Mouse (Mus musculus) hindbrain, embryonic 11.5 days (tissue): Measurements from ENCODE around the gene Gm10226. TPM values are rescaled to one million over a fixed set of nuclear protein-coding genes. Genes with fewer than 3 reads are reported as not detected.
"Not testable (repeated sequence)": the region's sequence is repeated elsewhere in the genome, so short reads cannot be mapped to it uniquely, and the experiment has no call there.

Experiments used
- ATAC-seq: fragments of 200-750 bp; cut with Nextera tagmentation; 2 replicates; pipeline ENCODE4 v1.8.0; 2017; ENCODE audit warnings: mild to moderate bottlenecking, moderate TSS enrichment, moderate library complexity; ENCODE audit not compliant: low FRiP score
- DNase-seq: peaks from one replicate; pipeline ENCODE4 v3.0.0-alpha.2; 2015; ENCODE audit warnings: low spot score
- H3K27ac ChIP-seq: fragments of 300-500 bp; sonication (generic); 2 replicates; pipeline ENCODE4 v1.5.1; 2014; ENCODE audit warnings: mild to moderate bottlenecking, low read depth, low read length
- H3K27me3 ChIP-seq: fragments of 300-500 bp; sonication (generic); 2 replicates; pipeline ENCODE4 v1.6.1; 2014; ENCODE audit warnings: mild to moderate bottlenecking, low read length, moderate library complexity, mixed read lengths; ENCODE audit not compliant: control insufficient read depth, insufficient read depth
- H3K36me3 ChIP-seq: fragments of 300-500 bp; sonication (generic); 2 replicates; pipeline ENCODE4 v1.6.1; 2014; ENCODE audit warnings: mild to moderate bottlenecking, low read length, moderate library complexity, mixed read lengths; ENCODE audit not compliant: control insufficient read depth, insufficient read depth
- H3K4me1 ChIP-seq: fragments of 300-500 bp; sonication (generic); replicated peaks from 2 replicates; pipeline ENCODE4 v1.6.1; 2014; ENCODE audit warnings: low read length, mixed read lengths; ENCODE audit not compliant: control insufficient read depth, insufficient read depth
- H3K4me2 ChIP-seq: fragments of 300-500 bp; sonication (generic); replicated peaks from 2 replicates; pipeline ENCODE4 v1.6.1; 2014; ENCODE audit warnings: mild to moderate bottlenecking, low read depth, low read length
- H3K4me3 ChIP-seq: fragments of 300-500 bp; sonication (generic); 2 replicates; pipeline ENCODE4 v1.5.1; 2014; ENCODE audit warnings: low read depth, low read length
- H3K9ac ChIP-seq: fragments of 300-500 bp; sonication (generic); 2 replicates; pipeline ENCODE4 v1.6.1; 2014; ENCODE audit warnings: low read depth, low read length
- H3K9me3 ChIP-seq: fragments of 300-500 bp; sonication (generic); 2 replicates; pipeline ENCODE4 v1.6.1; 2016; ENCODE audit warnings: low read length; ENCODE audit not compliant: control insufficient read depth
- WGBS: fragments of 180-500 bp; shearing (Covaris S2); extraction: QIAGEN DNeasy Blood & Tissue Kit; methylation state at CpG from one replicate; pipeline ENCODE4 v1.1.7; 2014; 5-methylcytosine and 5-hydroxymethylcytosine counted together
- polyA plus RNA-seq: library from polyadenylated mRNA; unstranded; fragments of >200 nt; fragmentation: Nextera tagmentation; extraction: Ambion mirVana; gene quantifications from 2 replicates; pipeline ENCODE4 v1.2.1, GENCODE M21; 2014

The Gm10226 gene
- polyA plus RNA-seq, result 13.5 TPM in 2 replicates

DNA sequence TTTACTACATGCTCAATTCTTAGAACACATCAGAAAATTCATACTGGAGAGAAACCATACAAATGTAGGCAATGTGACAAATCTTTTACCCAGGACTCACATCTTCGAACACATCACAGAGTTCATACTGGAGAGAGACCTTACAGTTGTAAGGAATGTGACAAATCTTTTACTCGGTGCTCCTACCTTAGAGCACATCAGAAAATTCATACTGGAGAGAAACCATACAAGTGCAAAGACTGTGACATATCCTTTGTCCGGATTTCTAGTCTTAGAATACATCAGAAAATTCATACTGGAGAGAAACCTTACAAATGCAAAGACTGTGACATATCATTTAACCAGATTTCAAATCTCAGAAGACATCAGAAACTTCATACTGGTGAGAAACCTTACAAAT is at the start of gene Gm10226:
TSS of gene Gm10226 (plus strand) at position 301 of the 400 bp plus-strand sequence.
- H3K9ac ChIP-seq, result no peak within 1 kb of the TSS
- H3K4me1 ChIP-seq, result no peaks in the 10 kb centered on the region
- no peaks in the 10 kb centered on the region for H3K27me3 ChIP-seq
- 96% methylated on average over 3 of the region's 3 CpGs for WGBS
- H3K9me3 ChIP-seq, result no peaks in the 10 kb centered on the region
- no peak within 1 kb of the TSS for H3K4me2 ChIP-seq
- DNase-seq (no peak), ATAC-seq (no peak)
- no peaks in the 10 kb centered on the region for H3K36me3 ChIP-seq
- H3K4me3 ChIP-seq, result no peak within 1 kb of the TSS
- H3K27ac ChIP-seq, result no peak within 1 kb of the TSS

- ATAC-seq, result no peak
- DNase-seq, result no peak
Observed at GRCm38 (mm10) chr17:21648791-21649190, 42.9 kb upstream of the Gm10226 start.

DNA sequence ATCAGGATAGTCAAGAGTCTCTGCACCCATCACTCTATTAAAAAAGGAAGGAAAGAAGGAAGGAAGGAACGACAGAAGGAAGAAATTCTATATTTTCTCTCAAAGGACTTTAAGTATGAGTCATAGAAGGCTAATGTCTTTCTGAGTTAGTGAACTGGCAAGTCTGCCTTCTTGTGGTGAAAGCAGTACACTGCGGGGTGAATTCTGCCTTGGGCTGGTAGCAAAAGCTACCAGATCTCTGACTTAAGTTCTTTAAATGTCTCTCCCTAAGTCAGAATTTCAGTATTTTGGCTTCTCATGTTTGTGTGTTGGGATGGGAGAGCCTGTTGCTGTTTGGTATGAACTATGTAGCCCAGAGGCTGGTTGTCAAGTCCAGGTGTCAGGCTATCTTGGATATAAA is 41.7 kb upstream of the Gm10226 start:
- H3K9ac ChIP-seq, result 0 out of 2 replicates have a peak overlapping the region, but pooled peaks have one; percentile 15
- no peaks in the 10 kb centered on the region for H3K4me1 ChIP-seq
- H3K4me2 ChIP-seq, result peak overlapping the region; percentile 33
- no peak overlapping the region for H3K27ac ChIP-seq
- DNase-seq (peak; percentile 35), ATAC-seq (peak; percentile 53; the same call in 1 of the 2 replicates)
- H3K36me3 ChIP-seq, result no peaks in the 10 kb centered on the region
- H3K4me3 ChIP-seq, result peak overlapping the region; percentile 35
- WGBS, result 40% methylated on average over 2 of the region's 2 CpGs
- H3K9me3 ChIP-seq, result no peaks in the 10 kb centered on the region
- H3K27me3 ChIP-seq, result no peaks in the 10 kb centered on the region

More at GRCm38 (mm10) chr17:21648791-21649190, 42.9 kb upstream of the Gm10226 start:
- Histone ChIP-seq H3K9me3 (no peaks in the 10 kb centered on the region), H3K9ac (no peak overlapping the region), H3K36me3 (no peaks in the 10 kb centered on the region), H3K4me3 (no peak overlapping the region), H3K27ac (no peak overlapping the region), H3K27me3 (no peaks in the 10 kb centered on the region), H3K4me2 (no peak overlapping the region), H3K4me1 (no peaks in the 10 kb centered on the region)
- 62% methylated on average over 3 of the region's 3 CpGs for WGBS

DNA sequence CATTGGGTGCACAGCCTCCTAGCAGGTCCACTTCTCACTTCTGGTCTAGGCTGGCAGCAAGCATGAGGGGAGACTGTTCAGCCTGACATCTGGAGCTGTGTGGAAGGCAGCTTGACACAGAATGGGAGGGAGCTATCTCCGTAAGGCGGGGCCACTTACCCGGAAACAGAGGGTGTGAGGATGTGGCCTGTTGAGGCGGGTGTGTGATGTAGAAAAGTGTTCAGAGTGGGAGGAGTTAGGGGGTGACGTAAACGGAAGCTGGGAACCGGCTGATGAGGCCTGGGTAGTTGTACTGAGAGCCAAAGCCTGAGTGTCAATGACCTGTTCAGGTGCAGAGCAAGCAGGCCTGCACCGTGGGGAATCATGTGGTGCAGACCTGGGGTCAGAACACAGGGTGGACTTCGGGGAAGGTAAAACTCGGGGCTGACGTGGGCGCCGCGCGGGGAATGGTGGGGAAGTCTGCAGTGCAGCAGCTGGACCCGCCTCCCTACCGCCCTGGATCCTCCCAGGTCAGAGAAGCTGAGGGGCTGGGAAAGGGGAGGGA is 41.2 kb upstream of the Gm10226 start, which contains the start of gene Zfp983:
TSS of gene Zfp983 (plus strand) at position 261 of the 544 bp plus-strand sequence.
- peak; percentile 99 for ATAC-seq
- Histone ChIP-seq H3K4me3 (peak within 1 kb of the TSS; percentile 35), H3K4me2 (peak within 1 kb of the TSS; percentile 33), H3K9ac (peak within 1 kb of the TSS; percentile 44; the same call in 1 of the 2 replicates)
- DNase-seq, result peak; percentile 86
- H3K4me1 ChIP-seq, H3K9me3 ChIP-seq, H3K36me3 ChIP-seq, H3K27ac ChIP-seq, H3K27me3 ChIP-seq: not testable (repeated sequence)
- 2% methylated on average over 17 of the region's 17 CpGs for WGBS

- H3K4me1 ChIP-seq, DNase-seq, H3K36me3 ChIP-seq, H3K27me3 ChIP-seq, ATAC-seq, H3K4me2 ChIP-seq, H3K9me3 ChIP-seq, H3K27ac ChIP-seq, H3K9ac ChIP-seq, H3K4me3 ChIP-seq: not testable (repeated sequence)
- WGBS, result 25% methylated on average over 1 of the region's 1 CpGs
Observed at GRCm38 (mm10) chr17:21678826-21679225, 12.8 kb upstream of the Gm10226 start.

- H3K27ac ChIP-seq, result 0 out of 2 replicates have a peak overlapping the region, but pooled peaks have one; percentile 33
- H3K4me2 ChIP-seq, result peak overlapping the region; percentile 34
- H3K4me1 ChIP-seq, result no peaks in the 10 kb centered on the region
- no peaks in the 10 kb centered on the region for H3K27me3 ChIP-seq
- 4% methylated on average over 9 of the region's 9 CpGs for WGBS
- H3K9ac ChIP-seq, result peak overlapping the region; percentile 45
- no peaks in the 10 kb centered on the region for H3K36me3 ChIP-seq
- H3K9me3 ChIP-seq, result no peaks in the 10 kb centered on the region
- peak overlapping the region; percentile 38 for H3K4me3 ChIP-seq
- peak; percentile 85 for DNase-seq
- ATAC-seq, result peak; percentile 100
Observed at GRCm38 (mm10) chr17:21679273-21680018, 12.2 kb upstream of the Gm10226 start.

GRCm38 (mm10) chr17:21680019-21680376 is 11.7 kb upstream of the Gm10226 start:
- H3K4me1 ChIP-seq, H3K27me3 ChIP-seq, H3K36me3 ChIP-seq, H3K27ac ChIP-seq, DNase-seq, H3K9me3 ChIP-seq: not testable (repeated sequence)
- peak; percentile 89; the same call in 1 of the 2 replicates for ATAC-seq
- H3K4me3 ChIP-seq, result peak overlapping the region; percentile 38
- peak overlapping the region; percentile 45 for H3K9ac ChIP-seq
- H3K4me2 ChIP-seq, result peak overlapping the region; percentile 34
- under 1% methylated on average over 10 of the region's 10 CpGs for WGBS

DNA sequence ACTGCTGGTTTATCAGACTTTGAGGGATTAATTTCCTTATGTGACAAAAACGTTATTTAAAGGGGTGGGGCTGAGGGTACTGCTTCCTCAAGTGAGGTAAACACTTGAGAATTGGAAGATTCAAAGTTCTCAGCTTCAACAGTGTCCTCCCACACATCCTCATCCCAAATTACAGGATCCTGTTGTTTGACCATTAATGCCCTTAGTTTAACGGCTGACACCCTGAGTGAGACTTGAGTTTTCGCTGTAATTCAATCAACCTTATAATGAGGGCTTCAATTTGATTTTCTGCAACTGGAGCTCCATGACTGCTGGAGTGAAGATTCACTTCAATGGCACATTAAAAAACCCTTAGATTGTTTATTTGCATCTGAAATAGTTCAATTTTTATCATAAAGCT is 1.7 kb downstream of the Gm10226 start:
- Histone ChIP-seq H3K9me3 (no peaks in the 10 kb centered on the region), H3K4me1 (no peaks in the 10 kb centered on the region), H3K4me3 (no peak overlapping the region), H3K27me3 (no peaks in the 10 kb centered on the region), H3K27ac (no peak overlapping the region), H3K36me3 (no peaks in the 10 kb centered on the region), H3K9ac (no peak overlapping the region), H3K4me2 (no peak overlapping the region)
- WGBS, result 78% methylated on average over 3 of the region's 3 CpGs
- DNase-seq (no peak), ATAC-seq (no peak)

GRCm38 (mm10) chr17:21696073-21696472 is 4.4 kb downstream of the Gm10226 start:
- H3K4me3 ChIP-seq, result no peak overlapping the region
- no peaks in the 10 kb centered on the region for H3K4me1 ChIP-seq
- DNase-seq (no peak), ATAC-seq (no peak)
- no peak overlapping the region for H3K27ac ChIP-seq
- H3K36me3 ChIP-seq, result no peaks in the 10 kb centered on the region
- H3K27me3 ChIP-seq, result no peaks in the 10 kb centered on the region
- no peak overlapping the region for H3K4me2 ChIP-seq
- H3K9me3 ChIP-seq, result no peaks in the 10 kb centered on the region
- no peak overlapping the region for H3K9ac ChIP-seq
